Comparison of ENCODE assay signal across 8 mouse cellular contexts in the genomic region with DNA sequence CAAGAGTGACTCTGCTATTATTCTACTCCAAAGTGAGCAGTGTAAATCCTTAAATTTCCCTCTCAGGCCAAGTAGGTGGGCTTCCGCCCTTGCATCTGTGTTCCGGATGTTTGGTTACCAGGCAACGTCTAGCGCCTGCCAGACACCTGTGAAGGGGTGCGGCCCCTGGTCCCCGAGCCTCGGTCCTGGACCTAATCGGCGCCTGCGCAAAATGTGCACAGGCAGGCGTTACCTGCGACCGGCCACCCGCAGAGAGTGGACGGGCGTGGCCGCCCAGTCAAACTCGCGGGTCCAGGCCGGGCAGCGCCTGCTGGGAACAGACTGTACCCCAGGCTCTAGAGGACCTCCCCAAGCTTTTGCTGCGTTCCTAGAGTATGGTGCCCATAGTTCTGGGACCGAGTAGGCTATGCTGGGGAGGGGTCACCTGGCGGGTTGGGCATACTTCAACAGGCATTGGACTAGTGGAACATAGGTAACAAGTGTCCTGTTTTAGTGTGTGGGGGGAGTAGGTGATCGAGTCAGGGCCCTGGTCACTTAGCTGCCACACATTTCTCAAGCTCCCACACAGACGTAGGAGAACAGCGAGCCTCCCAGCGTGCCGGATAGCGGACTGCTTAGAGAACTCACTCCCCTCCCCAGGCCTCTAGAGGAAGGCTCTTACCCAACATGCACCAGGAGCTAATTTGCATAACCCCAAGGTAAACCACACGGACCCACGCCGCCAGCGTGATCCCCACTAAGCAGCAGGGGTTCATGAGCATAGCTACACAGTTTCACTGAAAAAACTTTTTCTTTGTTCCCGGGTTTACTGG.
A peak's percentile ranks its signal among the peaks of the same experiment; 100 is the strongest.
DNase-seq lines count a peak whose midpoint lies in the region; ATAC-seq and TF ChIP-seq lines count a peak whose summit lies in the region.

No protein-coding gene starts in this region.

- peak overlapping the region; percentile 67 for H3K4me2 ChIP-seq in hindbrain, embryonic 14.5 days (replicated peaks)

- H3K4me3 ChIP-seq in hindbrain, embryonic 14.5 days (replicated peaks; ENCODE audit: low read length): peak overlapping the region; percentile 88

- peak; percentile 47 for DNase-seq in Patski (ENCODE audit: low read depth, low spot score)
- peak; percentile 92 for DNase-seq in cerebellum, postnatal 14 days
- DNase-seq in frontal cortex, postnatal 25 days (ENCODE audit: low spot score in 2 of 2): peak; percentile 65 to 74
- DNase-seq in hindbrain, embryonic 14.5 days (ENCODE audit: low spot score): peak; percentile 92
- DNase-seq in layer of hippocampus, postnatal 36 days: peak; percentile 76 to 83
- DNase-seq in lung, postnatal 4 days: peak; percentile 87 to 89
- peak; percentile 91 for DNase-seq in retina, postnatal 7 days (ENCODE audit: low read depth, low spot score)
- peak; percentile 67 for DNase-seq in urinary bladder, adult 2 months (ENCODE audit: low spot score)

- CTCF ChIA-PET in Patski (lab: Charles Lee): interaction anchor here (0.6 to 1.0 kb wide), 2 partner anchors 163 to 292 kb away, joined by 3 read pairs; no protein-coding TSS in a partner anchor

- H3K36me3 ChIP-seq in hindbrain, embryonic 14.5 days (replicated peaks; ENCODE audit: control insufficient read depth, insufficient read depth): no peaks in the 10 kb centered on the region

- H3K27ac ChIP-seq in hindbrain, embryonic 14.5 days: peak overlapping the region; percentile 94

- in situ Hi-C loops in Patski (cut with MboI; ENCODE audit: low pct_unique_long_range_greater_than_20kb): loop anchor here (10.0 kb wide), 1 partner anchor 232 kb away; no protein-coding TSS in a partner anchor

- H3K27me3 ChIP-seq in Patski: no peaks in the 10 kb centered on the region
- no peaks in the 10 kb centered on the region for H3K27me3 ChIP-seq in hindbrain, embryonic 14.5 days (ENCODE audit: control insufficient read depth, insufficient read depth, low read length)

- no peak for TF ChIP-seq CTCF in Patski (IDR thresholded peaks at IDR 0.05)

- peak overlapping the region; percentile 90 for H3K9ac ChIP-seq in hindbrain, embryonic 14.5 days

- H3K4me1 ChIP-seq in hindbrain, embryonic 14.5 days (replicated peaks; ENCODE audit: control insufficient read depth, insufficient read depth, low read length): peaks cover 7% of the 10 kb centered on the region; the same call in 1 of the 2 replicates

- POLR2A ChIA-PET in Patski (lab: Charles Lee): no interaction called here

- peak; percentile 78 for ATAC-seq in Patski
- ATAC-seq in hindbrain, embryonic 14.5 days (ENCODE audit: low FRiP score): peak; percentile 87

- under 1% methylated on average over 35 of the region's 35 CpGs for WGBS in hindbrain, embryonic 14.5 days

- H3K9me3 ChIP-seq in hindbrain, embryonic 14.5 days (ENCODE audit: control insufficient read depth, low read length): no peaks in the 10 kb centered on the region

Comparison
In these comparisons a context has a peak if more than half of its experiments do, and no peak if none do; other contexts are left out.
1. Peak in every context shown above with its lines: DNase-seq, ATAC-seq, H3K4me3 ChIP-seq and H3K27ac ChIP-seq.